Mouse (Mus musculus): ENCODE data around the gene Ros1.

Ros1 gene

DNA sequence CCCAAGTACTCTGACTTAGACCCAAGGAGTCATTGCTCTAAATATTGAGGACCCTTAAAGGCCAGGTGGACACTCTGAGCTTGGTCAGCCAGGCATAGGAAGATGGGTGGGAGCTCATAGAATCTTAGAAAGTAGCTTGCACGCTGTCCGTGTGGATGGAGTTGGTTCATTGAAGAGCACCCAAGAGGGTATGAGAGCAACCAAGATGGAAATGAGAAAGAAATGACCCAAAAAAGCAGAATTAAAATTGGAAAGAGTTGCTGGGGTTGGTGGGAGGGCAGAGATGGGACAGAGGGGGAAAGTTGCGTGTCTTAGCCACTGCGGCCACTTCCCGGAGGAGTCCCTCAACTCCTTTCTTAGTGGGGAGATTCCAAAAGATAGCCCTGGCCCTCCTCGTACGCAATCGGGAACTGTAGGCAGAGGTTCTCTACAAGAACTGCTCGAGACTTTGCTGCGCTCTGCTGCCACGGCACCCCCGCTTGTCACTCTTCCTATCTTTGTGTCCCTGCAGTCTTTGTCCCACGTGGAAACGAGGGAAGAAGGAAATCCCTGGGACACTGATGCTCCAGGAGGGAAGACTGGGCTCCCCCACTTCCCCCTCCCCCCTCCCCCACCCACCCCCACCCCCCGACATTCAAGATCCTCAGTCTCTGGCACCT lies 173.2 kb downstream of the Ros1 start:
- DNase-seq, result no peak

DNA sequence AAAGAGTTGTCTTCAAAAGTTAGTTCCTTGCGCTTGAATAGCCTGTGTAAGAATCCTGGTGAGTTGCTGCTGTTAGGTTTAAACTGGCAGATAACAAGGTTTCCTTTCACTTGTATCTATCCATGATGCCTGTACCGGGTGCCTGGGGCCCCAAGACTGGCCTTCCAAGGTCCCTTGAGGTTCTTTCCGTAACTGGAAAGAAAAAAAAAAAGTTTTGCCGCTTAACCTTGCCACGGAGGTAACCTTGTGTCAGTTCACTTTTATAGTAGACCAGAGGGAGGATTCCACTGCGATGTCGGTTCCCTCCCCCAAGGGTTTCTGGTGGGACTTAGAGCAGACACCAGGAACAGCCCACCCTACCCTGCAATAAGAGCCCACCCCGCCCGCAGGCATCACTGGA lies 173.8 kb downstream of the Ros1 start:
- DNase-seq, result no peak

DNA sequence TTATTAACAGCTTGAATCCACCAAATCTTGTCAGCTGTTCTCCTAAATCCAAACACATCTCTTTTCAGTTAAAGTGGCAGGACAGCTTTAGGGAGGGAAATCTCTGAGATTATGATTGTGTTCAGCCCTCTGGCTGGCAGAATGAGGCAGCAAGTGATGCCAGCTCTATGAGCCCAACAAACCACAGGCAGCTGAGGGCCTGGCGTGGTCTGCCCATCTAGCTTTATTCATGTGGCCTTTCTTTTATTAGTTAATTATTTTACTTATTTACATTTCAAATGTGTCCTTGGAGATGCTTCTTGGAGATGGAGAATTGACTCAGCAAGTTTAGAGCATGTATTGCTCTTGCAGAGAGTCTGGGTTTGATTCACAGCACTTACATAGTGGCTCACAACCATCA lies 176.6 kb downstream of the Ros1 start:
- no peak for DNase-seq

Data from cerebellum, adult 11 months (tissue).